Mouse (Mus musculus) 3T3-L1 (cell line): ENCODE measurements around the gene Mrpl54.
A peak's percentile ranks its signal among the peaks of the same experiment; 100 is the strongest.

Experiments
- DNase-seq: peaks from one replicate; pipeline ENCODE4 v3.0.0-alpha.2; 2015; ENCODE audit warnings: low read depth, low spot score

The Mrpl54 gene

DNA sequence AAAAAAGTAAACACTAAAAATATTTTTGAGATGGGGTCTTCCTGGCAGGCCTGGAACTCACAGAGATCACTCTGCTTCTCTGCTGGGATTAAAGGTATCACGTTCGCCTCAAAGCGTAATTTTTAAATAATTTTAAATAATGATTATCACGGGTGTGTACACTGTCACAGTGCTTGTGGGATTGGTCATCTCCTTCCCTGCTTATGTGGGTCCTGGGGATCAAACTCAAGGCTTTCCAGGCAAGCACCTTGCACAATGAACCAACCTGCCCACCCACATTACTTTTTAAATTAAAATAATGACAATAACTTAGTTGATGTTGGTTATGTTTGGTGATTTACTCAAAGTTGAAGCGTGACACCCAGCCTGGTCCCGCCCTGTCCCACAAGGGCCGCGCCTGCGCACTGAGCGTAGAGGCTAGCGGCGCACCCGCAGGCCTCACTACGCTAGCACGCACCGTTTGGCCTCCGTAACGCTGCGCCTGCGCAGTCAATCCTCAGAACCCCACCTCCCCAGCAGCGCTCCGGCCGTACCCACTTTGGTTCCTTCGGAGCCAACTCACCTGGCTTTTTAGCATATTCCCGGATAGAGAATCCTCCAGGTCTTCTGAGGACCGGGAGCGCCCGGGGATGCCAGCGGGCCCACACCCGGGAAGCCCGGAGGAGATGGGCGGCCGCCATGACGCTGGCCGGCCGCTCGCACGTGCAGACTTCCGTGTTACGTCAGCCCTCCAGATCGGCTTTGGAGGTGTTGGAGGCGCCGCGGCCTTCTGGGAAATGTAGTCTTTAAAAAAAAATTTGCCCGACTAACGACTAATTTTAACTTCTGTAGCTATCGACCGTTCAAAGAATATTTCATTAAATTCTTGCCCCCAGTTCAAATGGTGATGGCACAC, at the start of gene Mrpl54, which contains the start of gene Apba3:
TSS of gene Mrpl54 (minus strand) at position 724 of the 895 bp plus-strand sequence.
TSS of gene Apba3 (plus strand) at position 750 of the 895 bp plus-strand sequence.
- DNase-seq, result peak; percentile 95

- no peak for DNase-seq
Measured at GRCm38 (mm10) chr10:81315587-81315986, 48.9 kb upstream of the Mrpl54 start.

DNA sequence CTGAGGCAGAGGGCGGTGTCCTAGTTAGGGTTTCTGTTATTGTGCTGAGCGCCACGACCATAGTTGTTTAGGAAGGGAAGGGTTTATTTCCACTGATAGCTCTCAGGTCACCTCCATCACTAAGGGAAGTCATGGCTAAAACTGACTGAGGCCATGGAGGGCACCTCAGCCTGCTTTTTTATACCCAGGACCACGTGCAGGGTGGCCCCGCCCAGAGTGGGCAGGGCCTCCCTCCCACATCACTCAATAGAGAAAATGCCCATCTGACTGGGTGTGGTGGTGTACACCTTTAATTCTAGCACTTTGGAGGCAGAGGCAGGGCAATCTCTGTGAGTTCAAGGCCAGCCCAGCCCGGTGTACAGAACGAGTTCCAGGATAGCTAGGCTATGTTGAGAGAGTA, 47.5 kb upstream of the Mrpl54 start:
- DNase-seq, result no peak

GRCm38 (mm10) chr10:81313581-81313980, 46.8 kb upstream of the Mrpl54 start:
- DNase-seq, result no peak

- no peak for DNase-seq
Measured at GRCm38 (mm10) chr10:81309571-81309970, 42.8 kb upstream of the Mrpl54 start.

DNA sequence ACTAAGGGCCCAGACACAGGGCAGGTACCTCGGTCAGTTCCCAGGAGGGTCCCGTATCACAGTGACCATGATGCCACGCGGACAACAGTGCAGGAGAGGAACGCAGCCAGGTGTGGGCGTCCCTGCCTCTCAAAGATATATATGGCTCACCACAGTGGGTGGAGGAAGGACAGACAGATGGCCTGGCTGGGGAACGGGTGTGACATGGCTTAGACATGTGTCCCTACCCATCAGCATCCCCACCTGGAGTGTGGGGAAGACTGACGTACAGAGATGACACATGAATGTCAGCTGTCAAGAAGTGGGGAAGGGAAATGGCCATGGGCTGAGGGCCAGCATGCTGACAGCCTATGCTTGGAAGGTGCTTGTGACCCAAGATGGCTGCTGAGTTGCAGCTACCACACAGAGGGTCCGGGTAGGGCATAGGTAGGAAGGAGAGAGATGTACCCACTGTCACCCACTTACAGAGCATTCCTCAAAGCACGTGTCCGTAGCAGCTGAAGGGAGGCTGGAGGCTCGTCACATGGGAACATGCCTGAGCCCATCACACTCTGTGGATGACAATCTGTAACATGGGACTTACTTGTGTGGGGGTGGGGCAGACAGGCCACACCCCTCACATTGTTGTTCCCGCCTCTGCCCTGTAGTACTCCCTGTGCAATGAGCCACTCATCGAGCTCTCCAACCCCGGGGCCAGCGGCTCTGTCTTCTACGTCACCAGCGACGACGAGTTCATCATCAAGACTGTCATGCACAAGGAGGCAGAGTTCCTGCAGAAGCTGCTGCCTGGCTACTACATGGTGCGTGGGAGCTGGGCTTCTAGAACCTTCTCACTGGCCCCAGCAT, 40.3 kb upstream of the Mrpl54 start:
- DNase-seq, result no peak

- no peak for DNase-seq
Measured at GRCm38 (mm10) chr10:81306173-81306668, 39.5 kb upstream of the Mrpl54 start.

GRCm38 (mm10) chr10:81305663-81306062, 38.9 kb upstream of the Mrpl54 start:
- no peak for DNase-seq

GRCm38 (mm10) chr10:81304597-81305238, 38.0 kb upstream of the Mrpl54 start:
- peak; percentile 64 for DNase-seq

GRCm38 (mm10) chr10:81303761-81304160, 37.0 kb upstream of the Mrpl54 start:
- no peak for DNase-seq

DNA sequence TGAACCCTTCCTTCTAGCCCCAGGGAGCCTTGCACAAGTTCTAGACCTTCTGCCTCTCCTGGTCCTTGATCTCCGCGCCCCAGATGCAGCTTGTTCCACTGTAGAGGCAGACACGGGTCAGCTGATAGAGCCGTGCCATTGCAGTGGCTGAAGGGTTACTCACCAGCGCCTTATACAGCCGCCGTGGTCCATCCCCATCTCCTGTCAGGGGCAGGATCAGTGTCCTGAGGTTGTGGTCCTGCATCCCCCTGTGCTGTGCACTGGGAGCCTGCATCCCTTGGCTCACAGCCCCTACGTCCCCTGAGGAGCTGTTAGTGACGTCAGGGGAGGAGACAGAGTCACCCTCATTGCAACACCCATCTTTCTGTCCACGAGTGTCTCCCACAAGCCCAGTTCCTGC, 36.5 kb upstream of the Mrpl54 start:
- no peak for DNase-seq

DNA sequence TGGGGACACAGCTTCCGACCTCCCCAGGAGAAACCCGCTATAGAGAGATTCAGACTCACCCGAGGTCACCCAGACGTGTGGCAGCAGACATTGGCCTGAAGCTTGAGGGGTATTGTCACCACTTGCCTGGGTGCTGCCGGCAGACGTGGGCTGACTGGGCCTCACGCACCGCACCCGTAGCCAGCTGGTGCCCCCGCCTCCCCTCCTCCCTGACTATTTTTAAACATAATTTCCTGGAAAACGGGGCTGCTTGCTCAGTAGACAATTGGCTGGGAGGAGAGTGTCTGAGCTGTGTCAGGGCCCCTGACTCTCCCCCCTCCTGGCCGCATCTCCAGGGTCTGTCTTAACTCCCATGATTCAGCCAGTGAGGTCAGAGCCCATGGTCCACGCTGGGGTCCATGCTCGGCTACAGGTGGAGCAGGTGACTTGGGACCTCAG, 36.1 kb upstream of the Mrpl54 start:
- no peak for DNase-seq

DNA sequence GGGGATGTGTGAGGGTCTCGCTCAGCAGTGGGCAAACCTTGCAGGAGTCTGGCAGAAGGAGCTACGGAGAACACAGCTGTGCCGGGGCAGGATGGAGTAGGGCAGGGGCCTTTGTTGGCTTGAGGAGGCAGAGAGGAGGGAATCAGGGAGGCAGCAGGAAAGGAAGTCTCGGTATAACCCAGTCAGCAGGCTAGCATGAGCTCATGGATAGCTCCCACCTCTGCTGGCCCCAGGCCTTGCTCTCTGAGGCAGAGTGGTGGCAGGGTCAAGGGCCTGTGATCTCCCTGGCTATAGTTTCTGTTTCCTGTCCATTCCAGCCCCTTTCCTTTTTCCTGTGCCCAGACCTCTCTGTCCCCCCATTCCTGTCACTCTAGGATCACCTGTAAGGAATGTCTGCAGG, 35.6 kb upstream of the Mrpl54 start:
- no peak for DNase-seq

GRCm38 (mm10) chr10:81301321-81301720, 34.6 kb upstream of the Mrpl54 start:
- DNase-seq, result no peak

- no peak for DNase-seq
Measured at GRCm38 (mm10) chr10:81300352-81300907, 33.7 kb upstream of the Mrpl54 start.

- DNase-seq, result no peak
Measured at GRCm38 (mm10) chr10:81299585-81300351, 33.0 kb upstream of the Mrpl54 start.

DNA sequence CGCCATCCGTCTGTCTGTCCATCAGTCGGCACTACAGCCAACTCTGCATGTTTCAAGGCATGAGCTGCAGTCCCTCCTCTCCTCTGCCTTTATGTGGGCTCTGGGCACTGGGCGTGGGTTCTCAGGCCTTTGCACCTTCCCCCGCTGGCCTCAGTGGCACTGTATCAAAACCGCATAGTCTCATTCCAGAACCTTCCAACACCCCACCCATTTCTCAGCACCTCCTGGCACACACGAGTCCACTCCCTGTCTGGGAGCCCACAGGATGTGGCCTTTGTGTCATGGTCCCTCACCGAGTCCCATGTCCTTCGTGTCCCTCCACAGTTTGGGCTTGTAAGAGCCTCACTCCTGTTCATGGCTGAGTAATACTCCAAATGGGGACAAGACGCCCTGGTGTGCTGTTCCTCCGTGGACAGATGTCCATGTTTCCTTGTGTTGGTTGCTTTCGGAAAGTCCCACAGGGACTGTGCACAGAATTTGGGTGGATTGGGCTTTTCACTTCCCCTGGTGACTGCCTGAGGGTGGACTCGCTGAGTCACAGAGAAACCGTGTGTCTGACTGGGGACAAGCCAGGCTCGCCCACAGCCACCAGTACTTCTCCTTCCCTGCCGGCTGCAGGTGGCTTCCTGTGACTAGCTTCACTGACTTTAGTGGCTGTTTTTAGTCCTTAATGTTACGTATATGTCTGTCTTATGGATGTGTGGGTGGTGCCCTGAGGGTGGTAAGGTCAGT, 31.8 kb upstream of the Mrpl54 start:
- DNase-seq, result no peak

DNA sequence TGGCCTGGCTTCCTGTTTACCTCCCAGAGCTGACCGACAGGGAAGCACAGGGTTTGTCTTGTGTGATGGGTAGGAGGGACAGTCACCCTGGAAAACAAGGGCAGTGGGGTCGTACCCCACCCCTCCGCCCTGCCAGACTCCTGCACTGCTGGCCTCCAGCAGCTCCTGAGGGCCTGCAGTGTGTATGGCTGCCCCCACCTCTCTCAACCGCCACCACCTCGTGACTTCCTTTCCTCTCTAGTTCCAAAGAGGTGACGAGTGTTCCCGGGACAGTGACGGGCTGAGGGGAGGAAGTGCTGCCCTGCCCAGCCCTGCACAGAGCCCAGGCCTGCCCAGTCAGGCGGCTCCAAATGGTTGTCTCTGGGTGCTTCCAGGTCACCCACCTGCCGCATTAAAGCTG, 31.1 kb upstream of the Mrpl54 start:
- DNase-seq, result no peak

DNA sequence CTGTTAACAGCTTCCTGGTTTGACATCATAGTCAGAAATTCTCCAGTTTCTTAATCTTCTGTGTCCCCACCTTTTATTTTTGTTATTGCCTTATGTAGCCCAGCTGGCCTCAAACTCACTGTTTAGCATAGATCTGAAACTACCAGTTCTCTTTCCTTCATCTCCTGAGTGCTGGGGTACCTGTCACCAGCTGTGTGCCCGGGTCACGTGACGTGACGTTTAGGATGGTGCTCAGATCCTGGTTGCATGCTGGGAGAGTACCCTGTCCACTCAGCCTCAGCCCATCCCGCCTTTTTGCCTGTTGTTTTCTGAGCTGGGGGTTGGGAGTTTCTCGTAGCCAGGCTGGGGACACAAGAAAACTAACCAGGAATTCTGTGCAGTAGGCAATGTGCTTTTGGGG, 30.5 kb upstream of the Mrpl54 start:
- DNase-seq, result no peak

- no peak for DNase-seq
Measured at GRCm38 (mm10) chr10:81295185-81295584, 28.5 kb upstream of the Mrpl54 start.
